Comparison of ENCODE assay signal across 8 mouse cellular contexts in genomic region chr5:35088785-35089613, GRCm38 (mm10). TPM values are rescaled to one million over a fixed set of nuclear protein-coding genes. Genes with fewer than 3 reads are reported as not detected.
DNase-seq lines count a peak whose midpoint lies in the region; ATAC-seq and TF ChIP-seq lines count a peak whose summit lies in the region.

No protein-coding gene starts in this region.

- WGBS in kidney, embryonic 15.5 days: 63% methylated on average over 9 of the region's 9 CpGs
- 56% methylated on average over 9 of the region's 9 CpGs for WGBS in liver, postnatal 0 days (ENCODE audit: insufficient replicate concordance)

- TF ChIP-seq CTCF in bone marrow macrophage, adult 2 months (IDR thresholded peaks at IDR 0.05; ENCODE audit: low read depth, low read length): peak; percentile 88
- peak; percentile 96 for TF ChIP-seq CTCF in liver, postnatal 0 days (IDR thresholded peaks at IDR 0.05; ENCODE audit: low read depth)

- peak; percentile 80 for DNase-seq in kidney, adult 18-20 months
- DNase-seq in kidney, postnatal 36 days: peak; percentile 73 to 90
- DNase-seq in liver, postnatal 0 days: peak; percentile 87
- peak; percentile 47 for DNase-seq in retina, adult 2 months (ENCODE audit: low read depth, low spot score)
- peak; percentile 58 to 62 for DNase-seq in thymus, postnatal 36 days

- no peak for ATAC-seq in kidney, embryonic 15.5 days (replicated peaks; ENCODE audit: low FRiP score)
- ATAC-seq in erythroid progenitor cell, adult 5-6 weeks (replicated peaks; ENCODE audit: low FRiP score, poor library complexity, severe bottlenecking): peak; percentile 66
- peak; percentile 70 for ATAC-seq in liver, postnatal 0 days

- no peaks in the 10 kb centered on the region for H3K27me3 ChIP-seq in kidney, embryonic 15.5 days
- no peaks in the 10 kb centered on the region for H3K27me3 ChIP-seq in liver, postnatal 0 days (ENCODE audit: insufficient read depth, low read length)

- no peak for TF ChIP-seq EP300 in liver, postnatal 0 days (IDR thresholded peaks at IDR 0.05; ENCODE audit: low read depth)

- no peak overlapping the region for H3K4me2 ChIP-seq in kidney, embryonic 15.5 days
- no peak overlapping the region for H3K4me2 ChIP-seq in liver, postnatal 0 days (ENCODE audit: low read depth, low read length)

- H3K4me3 ChIP-seq in kidney, embryonic 15.5 days (replicated peaks): no peak overlapping the region
- H3K4me3 ChIP-seq in bone marrow macrophage, adult 2 months (ENCODE audit: insufficient read depth, low read length): no peak overlapping the region
- no peak overlapping the region for H3K4me3 ChIP-seq in liver, postnatal 0 days (ENCODE audit: low read depth, low read length)

- no peaks in the 10 kb centered on the region for H3K9me3 ChIP-seq in kidney, embryonic 15.5 days (replicated peaks)
- no peaks in the 10 kb centered on the region for H3K9me3 ChIP-seq in liver, postnatal 0 days (ENCODE audit: low read length)

- no peak overlapping the region for H3K9ac ChIP-seq in kidney, embryonic 15.5 days
- H3K9ac ChIP-seq in liver, postnatal 0 days (replicated peaks): no peak overlapping the region

- H3K4me1 ChIP-seq in kidney, embryonic 15.5 days: no peaks in the 10 kb centered on the region
- H3K4me1 ChIP-seq in bone marrow macrophage, adult 2 months (ENCODE audit: control insufficient read depth, insufficient read depth, low read length): no peaks in the 10 kb centered on the region
- no peaks in the 10 kb centered on the region for H3K4me1 ChIP-seq in liver, postnatal 0 days (ENCODE audit: insufficient read depth)

- H3K36me3 ChIP-seq in kidney, embryonic 15.5 days: peaks cover 33% of the 10 kb centered on the region
- H3K36me3 ChIP-seq in liver, postnatal 0 days (replicated peaks; ENCODE audit: insufficient read depth, low read length): peaks cover 23% of the 10 kb centered on the region

- no peak for TF ChIP-seq POLR2A in bone marrow macrophage, adult 2 months (IDR thresholded peaks at IDR 0.05; ENCODE audit: borderline replicate concordance, low read depth, low read length)

- H3K27ac ChIP-seq in kidney, embryonic 15.5 days: no peak overlapping the region
- no peak overlapping the region for H3K27ac ChIP-seq in bone marrow macrophage, adult 2 months (ENCODE audit: insufficient read depth, low read depth, low read length)
- H3K27ac ChIP-seq in liver, postnatal 0 days (ENCODE audit: low read depth): no peak overlapping the region

RNA-seq across cellular contexts. Expression of gene Lrpap1, which starts 16.6 kb away (rescaled TPM):
- polyA plus RNA-seq in kidney, embryonic 15.5 days (2015; fragmentation: Nextera tagmentation; extraction: Ambion mirVana): 174 and 196 TPM in 2 replicates
- 105 and 109 TPM in 2 replicates for polyA plus RNA-seq in bone marrow macrophage, adult 2 months (2012; ENCODE audit: insufficient read depth, insufficient read length, missing spikeins)
- total RNA-seq in erythroid progenitor cell, adult 5-6 weeks (2015; ENCODE audit: low replicate concordance): 7.1 and 8.6 TPM in 2 replicates
- total RNA-seq in erythroid progenitor cell, adult 5-6 weeks (2017; ENCODE audit: low replicate concordance): 13.3 and 17.8 TPM in 2 replicates
- 48.8 and 56.4 TPM in 2 replicates for polyA plus RNA-seq in liver, postnatal 0 days (2015; fragmentation: Nextera tagmentation; extraction: Ambion mirVana)

RNA-seq across cellular contexts. Expression of gene Dok7, which starts 32.4 kb away (rescaled TPM):
- 1.1 TPM in 2 replicates for polyA plus RNA-seq in kidney, embryonic 15.5 days (2015; fragmentation: Nextera tagmentation; extraction: Ambion mirVana)
- polyA plus RNA-seq in bone marrow macrophage, adult 2 months (2012; ENCODE audit: insufficient read depth, insufficient read length, missing spikeins): not detected in 2 replicates
- not detected in 2 replicates for total RNA-seq in erythroid progenitor cell, adult 5-6 weeks (2015; ENCODE audit: low replicate concordance)
- not detected in 2 replicates for total RNA-seq in erythroid progenitor cell, adult 5-6 weeks (2017; ENCODE audit: low replicate concordance)
- polyA plus RNA-seq in liver, postnatal 0 days (2015; fragmentation: Nextera tagmentation; extraction: Ambion mirVana): 0.05 and 0.06 TPM in 2 replicates

RNA-seq across cellular contexts. Expression of gene Hgfac, which starts 47.7 kb away (rescaled TPM):
- polyA plus RNA-seq in kidney, embryonic 15.5 days (2015; fragmentation: Nextera tagmentation; extraction: Ambion mirVana): 2.6 and 3.6 TPM in 2 replicates
- not detected in 2 replicates for polyA plus RNA-seq in bone marrow macrophage, adult 2 months (2012; ENCODE audit: insufficient read depth, insufficient read length, missing spikeins)
- not detected in 2 replicates for total RNA-seq in erythroid progenitor cell, adult 5-6 weeks (2015; ENCODE audit: low replicate concordance)
- total RNA-seq in erythroid progenitor cell, adult 5-6 weeks (2017; ENCODE audit: low replicate concordance): not detected in 2 replicates
- 285 and 304 TPM in 2 replicates for polyA plus RNA-seq in liver, postnatal 0 days (2015; fragmentation: Nextera tagmentation; extraction: Ambion mirVana)

Comparison
In these comparisons a context has a peak if more than half of its experiments do, and no peak if none do; other contexts are left out.
1. RNA of gene Hgfac, which starts 47.7 kb away (polyA plus RNA-seq): 285 to 304 TPM in liver, postnatal 0 days; 2.6 to 3.6 TPM in kidney, embryonic 15.5 days and not detected in bone marrow macrophage, adult 2 months; every median in the first group is over 10 times any median in the second.
2. Peak in every context shown above with its lines, with median percentiles within 50 percentile points of each other: DNase-seq.